Mouse (Mus musculus): ENCODE data around the gene Ube2a. TPM values are rescaled to one million over a fixed set of nuclear protein-coding genes. Genes with fewer than 3 reads are reported as not detected.

Ube2a gene
- total and polyA plus RNA-seq, 3 experiments: 30.7 to 141 (median 90.4) TPM

- H3K27me3 ChIP-seq (replicated peaks): no peaks in the 10 kb centered on the region
These were observed 46.8 kb upstream of the Ube2a start for GRCm38 (mm10) chrX:36826873-36827272.

GRCm38 (mm10) chrX:36830271-36830670 lies 43.4 kb upstream of the Ube2a start:
- no peak for DNase-seq (ENCODE audit: extremely low read depth)
- dilution Hi-C loops (cut with MboI; ENCODE audit: extremely low pct_ligation_motif_present, extremely low pct_unique_long_range_greater_than_20kb, low sequenced_read_pairs): no loop called here
- Histone ChIP-seq H3K9ac (ENCODE audit: insufficient read depth, low read depth) (no peak overlapping the region), H3K36me3 (replicated peaks in 1 of 2; ENCODE audit: control insufficient read depth in 1 of 2, insufficient read depth in 1 of 2, low read length in 1 of 2) (peaks cover 0 to 6% of the 10 kb centered on the region in 2 experiments), H3K4me1 (ENCODE audit: control insufficient read depth in 1 of 2, insufficient read depth in 2 of 2) (peaks cover 4 to 28% of the 10 kb centered on the region in 2 experiments), H3K4me2 (ENCODE audit: insufficient read depth, low read depth, poor library complexity, severe bottlenecking) (no peak overlapping the region), H3K27ac (ENCODE audit: insufficient read depth, low read depth) (no peak overlapping the region), H3K9me3 (replicated peaks; ENCODE audit: low read length) (no peaks in the 10 kb centered on the region), H3K27me3 (replicated peaks) (no peaks in the 10 kb centered on the region), H3K79me2 (replicated peaks; ENCODE audit: control insufficient read depth, extremely low read depth, insufficient read depth, poor library complexity, severe bottlenecking) (no peaks in the 10 kb centered on the region), H3K4me3 (replicated peaks in 1 of 3; ENCODE audit: low read depth in 2 of 3, low read length in 2 of 3, poor library complexity in 1 of 3) (no peak overlapping the region)
- in situ Hi-C loops (cut with MboI; ENCODE audit: low pct_ligation_motif_present, low pct_unique_long_range_greater_than_20kb, low sequenced_read_pairs): no loop called here
- TF ChIP-seq MYC (IDR thresholded peaks at IDR 0.05; ENCODE audit: low read depth, low read length) (no peak), GABPA (IDR thresholded peaks at IDR 0.05; ENCODE audit: insufficient replicate concordance, low read depth, low read length) (no peak), EP300 (IDR thresholded peaks at IDR 0.05; ENCODE audit: low read length) (no peak), TCF12 (IDR thresholded peaks at IDR 0.05; ENCODE audit: low read depth, low read length) (no peak), ZKSCAN1 (IDR thresholded peaks at IDR 0.05; ENCODE audit: borderline replicate concordance, low read depth, low read length) (no peak), TBP (conservative IDR thresholded peaks at IDR 0.05; ENCODE audit: low read depth, low read length) (no peak), CTCF (conservative IDR thresholded peaks at IDR 0.05 in 1 of 2, IDR thresholded peaks at IDR 0.05 in 1 of 2; ENCODE audit: low read depth in 2 of 2, low read length in 2 of 2) (peak in 1 of 2 experiments; percentile 52; a peak in 2 of 4 replicates), USF1 (IDR thresholded peaks at IDR 0.05; ENCODE audit: low read depth, low read length) (no peak), RAD21 (IDR thresholded peaks at IDR 0.05; ENCODE audit: low read depth, low read length) (peak; percentile 39), MEF2A (IDR thresholded peaks at IDR 0.05; ENCODE audit: borderline replicate concordance, low read depth, low read length) (no peak), ELF1 (IDR thresholded peaks at IDR 0.05; ENCODE audit: low read depth, low read length) (no peak), SMC3 (IDR thresholded peaks at IDR 0.05; ENCODE audit: low read depth, low read length) (peak; percentile 26), MAZ (IDR thresholded peaks at IDR 0.05; ENCODE audit: low read depth, low read length) (no peak)

More at GRCm38 (mm10) chrX:36826873-36827272, 46.8 kb upstream of the Ube2a start:
- Histone ChIP-seq H3K9ac (ENCODE audit: insufficient read depth, low read depth) (no peak overlapping the region), H3K4me3 (replicated peaks in 1 of 3; ENCODE audit: low read depth in 2 of 3, low read length in 2 of 3, poor library complexity in 1 of 3) (no peak overlapping the region), H3K36me3 (replicated peaks in 1 of 2; ENCODE audit: control insufficient read depth in 1 of 2, insufficient read depth in 1 of 2, low read length in 1 of 2) (peaks cover 0 to 8% of the 10 kb centered on the region in 2 experiments), H3K4me2 (ENCODE audit: insufficient read depth, low read depth, poor library complexity, severe bottlenecking) (no peak overlapping the region), H3K9me3 (replicated peaks; ENCODE audit: low read length) (no peaks in the 10 kb centered on the region), H3K4me1 (ENCODE audit: control insufficient read depth in 1 of 2, insufficient read depth in 2 of 2) (peaks cover 4 to 16% of the 10 kb centered on the region in 2 experiments), H3K27ac (ENCODE audit: insufficient read depth, low read depth) (no peak overlapping the region), H3K79me2 (replicated peaks; ENCODE audit: control insufficient read depth, extremely low read depth, insufficient read depth, poor library complexity, severe bottlenecking) (no peaks in the 10 kb centered on the region)
- dilution Hi-C loops (cut with MboI; ENCODE audit: extremely low pct_ligation_motif_present, extremely low pct_unique_long_range_greater_than_20kb, low sequenced_read_pairs): no loop called here
- TF ChIP-seq BHLHE40 (IDR thresholded peaks at IDR 0.05; ENCODE audit: low read depth, low read length) (no peak), KAT2A (IDR thresholded peaks at IDR 0.05; ENCODE audit: insufficient replicate concordance, low read length) (no peak), MEF2A (IDR thresholded peaks at IDR 0.05; ENCODE audit: borderline replicate concordance, low read depth, low read length) (no peak), E2F4 (IDR thresholded peaks at IDR 0.05; ENCODE audit: insufficient replicate concordance, low read depth, low read length) (no peak), NELFE (IDR thresholded peaks at IDR 0.05; ENCODE audit: low read depth, low read length) (no peak), RCOR1 (conservative IDR thresholded peaks at IDR 0.05; ENCODE audit: low read depth, low read length) (no peak), ZC3H11A (IDR thresholded peaks at IDR 0.05; ENCODE audit: low read depth, low read length) (no peak), MYC (IDR thresholded peaks at IDR 0.05; ENCODE audit: low read depth, low read length) (no peak), SIN3A (IDR thresholded peaks at IDR 0.05; ENCODE audit: low read length) (no peak), ETS1 (conservative IDR thresholded peaks at IDR 0.05; ENCODE audit: low read depth, low read length) (no peak), RAD21 (IDR thresholded peaks at IDR 0.05; ENCODE audit: low read depth, low read length) (no peak)
- no peak for DNase-seq (ENCODE audit: extremely low read depth)
- in situ Hi-C loops (cut with MboI; ENCODE audit: low pct_ligation_motif_present, low pct_unique_long_range_greater_than_20kb, low sequenced_read_pairs): loop anchor here (10.0 kb wide), 1 partner anchor 78 kb away; the partner anchor contains the start of gene Nkrf
